Mouse (Mus musculus): Measurements from ENCODE around the gene Fbh1. TPM values are rescaled to one million over a fixed set of nuclear protein-coding genes. Genes with fewer than 3 reads are reported as not detected.

Fbh1 gene
- total RNA-seq, 2 experiments from 2014 or later = 19.3 to 19.5 TPM

- DNase-seq (ENCODE audit: low spot score) = no peak
Measured at GRCm38 (mm10) chr2:11727574-11727973, 49.8 kb downstream of the Fbh1 start.

GRCm38 (mm10) chr2:11722564-11722963 lies 54.8 kb downstream of the Fbh1 start:
- no peak for DNase-seq (ENCODE audit: low spot score)

GRCm38 (mm10) chr2:11718573-11718972 lies 58.8 kb downstream of the Fbh1 start:
- no peak for DNase-seq (ENCODE audit: low spot score)

GRCm38 (mm10) chr2:11714535-11714934 lies 62.8 kb downstream of the Fbh1 start:
- DNase-seq (ENCODE audit: low spot score) = no peak

GRCm38 (mm10) chr2:11713021-11713420 lies 64.4 kb downstream of the Fbh1 start:
- DNase-seq (ENCODE audit: low spot score) = no peak

- DNase-seq (ENCODE audit: low spot score) = no peak
Measured at GRCm38 (mm10) chr2:11712483-11712990, 64.8 kb downstream of the Fbh1 start.

GRCm38 (mm10) chr2:11710101-11710500 lies 67.3 kb downstream of the Fbh1 start:
- peak; percentile 11 for DNase-seq (ENCODE audit: low spot score)

- peak; percentile 68 for DNase-seq (ENCODE audit: low spot score)
Measured at GRCm38 (mm10) chr2:11708538-11708937, 68.8 kb downstream of the Fbh1 start.

GRCm38 (mm10) chr2:11706746-11707065 lies 70.7 kb downstream of the Fbh1 start:
- DNase-seq (ENCODE audit: low spot score) = peak; percentile 27

- DNase-seq (ENCODE audit: low spot score) = peak; percentile 10
Measured at GRCm38 (mm10) chr2:11706030-11706745, 71.2 kb downstream of the Fbh1 start.

GRCm38 (mm10) chr2:11705201-11706025 lies 72.0 kb downstream of the Fbh1 start, which contains the start of gene Il15ra:
Il15ra (plus strand) TSS chr2:11705290.
- DNase-seq (ENCODE audit: low spot score) = peak; percentile 95

- no peak for DNase-seq (ENCODE audit: low spot score)
Measured at GRCm38 (mm10) chr2:11699905-11700304, 77.5 kb downstream of the Fbh1 start.

GRCm38 (mm10) chr2:11698994-11699393 lies 78.4 kb downstream of the Fbh1 start:
- no peak for DNase-seq (ENCODE audit: low spot score)

- no peak for DNase-seq (ENCODE audit: low spot score)
Measured at GRCm38 (mm10) chr2:11695867-11696266, 81.5 kb downstream of the Fbh1 start.

- no peak for DNase-seq (ENCODE audit: low spot score)
Measured at GRCm38 (mm10) chr2:11694104-11694503, 83.3 kb downstream of the Fbh1 start.

GRCm38 (mm10) chr2:11693352-11693751 lies 84.0 kb downstream of the Fbh1 start:
- no peak for DNase-seq (ENCODE audit: low spot score)

Other genes with a start within 250 kb of the Fbh1 start
- 100 to 1,000 TPM; 140 to 400 TPM for gene Pfkfb3, start 223.5 kb downstream of the Fbh1 start, total RNA-seq (2021)
- 10 to 100 TPM; 54.7 to 55.5 TPM for gene Rbm17, start 173.4 kb downstream of the Fbh1 start, total RNA-seq (2021)
- gene Gm17490, start 151.3 kb downstream of the Fbh1 start, total RNA-seq (2021) = not detected
- gene Il2ra, start 134.8 kb downstream of the Fbh1 start, total RNA-seq (2021) = under 1 TPM; 0.43 to 0.59 TPM
- 10 to 100 TPM; 17.6 to 29.5 TPM for gene Il15ra, start 72.3 kb downstream of the Fbh1 start, total RNA-seq (2021)
- 10 to 100 TPM; 20.9 to 22.1 TPM for gene Ankrd16, start 294 bp upstream of the Fbh1 start, total RNA-seq (2021)